Mouse (Mus musculus) liver, adult 2 months (tissue): ENCODE results near the gene Sema3d.

ENCODE experiments used
- CTCF ChIP-seq: fragments of 200-500 bp; IDR thresholded peaks from 2 replicates; pipeline ENCODE4 v1.5.1; 2011; ENCODE audit warnings: low read depth, low read length, control low read depth
- POLR2A ChIP-seq: fragments of 200-500 bp; IDR thresholded peaks from 2 replicates; pipeline ENCODE4 v1.6.1; 2011; ENCODE audit warnings: low read length, control low read depth; ENCODE audit not compliant: insufficient read depth; ENCODE audit errors: extremely low read depth

GRCm38 (mm10) chr5:12474904-12475638, 91.9 kb downstream of the Sema3d start:
- no peak for TF ChIP-seq CTCF
- TF ChIP-seq POLR2A: no peak
